Mouse (Mus musculus) heart, postnatal 36 days (tissue): ENCODE measurements around the gene Gm20388. TPM values are rescaled to one million over a fixed set of nuclear protein-coding genes. Genes with fewer than 3 reads are reported as not detected.

Experiments
- DNase-seq, 2 experiments: peaks; one replicate each; pipeline ENCODE4 v3.0.0; 2021 to 2022
- intact Hi-C: fragments of 180-260 bp; cut with DNase I; formaldehyde crosslinking; loops from one replicate; pipeline ENCODE4 v1.15.1; 2025
- total RNA-seq, 2 experiments: library from RNA; stranded (reverse); gene quantifications; 2 replicates each; pipeline ENCODE4 v1.2.3; 2021

The Gm20388 gene
- total RNA-seq, 2 experiments from 2014 or later: 3.5 to 4.9 TPM

- no peak for DNase-seq
- intact Hi-C loops: no loop called here
These were observed 3027.5 kb downstream of the Gm20388 start for GRCm38 (mm10) chr8:122938170-122938569.

GRCm38 (mm10) chr8:122938591-122938990, 3027.9 kb downstream of the Gm20388 start:
- intact Hi-C loops: no loop called here
- no peak for DNase-seq

GRCm38 (mm10) chr8:122942803-122943713, 3032.4 kb downstream of the Gm20388 start:
- intact Hi-C loops: no loop called here
- no peak for DNase-seq

- no peak for DNase-seq
These were observed 3035.1 kb downstream of the Gm20388 start for GRCm38 (mm10) chr8:122945775-122946174.

GRCm38 (mm10) chr8:122949701-122950100, 3039.1 kb downstream of the Gm20388 start:
- DNase-seq: no peak

More at GRCm38 (mm10) chr8:122945775-122946174, 3035.1 kb downstream of the Gm20388 start:
- intact Hi-C loops: no loop called here

GRCm38 (mm10) chr8:122951456-122951855, 3040.8 kb downstream of the Gm20388 start:
- intact Hi-C loops: no loop called here
- no peak for DNase-seq

More at GRCm38 (mm10) chr8:122949701-122950100, 3039.1 kb downstream of the Gm20388 start:
- intact Hi-C loops: no loop called here

GRCm38 (mm10) chr8:122953028-122953427, 3042.4 kb downstream of the Gm20388 start:
- no peak for DNase-seq
- intact Hi-C loops: no loop called here

GRCm38 (mm10) chr8:122954090-122954799, 3043.6 kb downstream of the Gm20388 start:
- intact Hi-C loops: no loop called here
- DNase-seq: no peak

GRCm38 (mm10) chr8:122955195-122955594, 3044.6 kb downstream of the Gm20388 start:
- intact Hi-C loops: no loop called here
- DNase-seq: no peak

- intact Hi-C loops: no loop called here
- DNase-seq: no peak
These were observed 3045.4 kb downstream of the Gm20388 start for GRCm38 (mm10) chr8:122955997-122956396.

GRCm38 (mm10) chr8:122960323-122960722, 3049.7 kb downstream of the Gm20388 start:
- intact Hi-C loops: no loop called here

GRCm38 (mm10) chr8:122960932-122961331, 3050.3 kb downstream of the Gm20388 start:
- DNase-seq: no peak
- intact Hi-C loops: no loop called here

More at GRCm38 (mm10) chr8:122960323-122960722, 3049.7 kb downstream of the Gm20388 start:
- DNase-seq: no peak

GRCm38 (mm10) chr8:122961458-122961857, 3050.8 kb downstream of the Gm20388 start:
- DNase-seq: no peak
- intact Hi-C loops: no loop called here

- intact Hi-C loops: no loop called here
- DNase-seq: no peak
These were observed 3051.4 kb downstream of the Gm20388 start for GRCm38 (mm10) chr8:122962046-122962445.

- DNase-seq: no peak
- intact Hi-C loops: no loop called here
These were observed 3056.0 kb downstream of the Gm20388 start for GRCm38 (mm10) chr8:122966638-122967037.

- no peak for DNase-seq
- intact Hi-C loops: no loop called here
These were observed 3057.5 kb downstream of the Gm20388 start for GRCm38 (mm10) chr8:122968145-122968544.

- no peak for DNase-seq
- intact Hi-C loops: no loop called here
These were observed 3059.5 kb downstream of the Gm20388 start for GRCm38 (mm10) chr8:122969964-122970620.

GRCm38 (mm10) chr8:122976046-122976445, 3065.4 kb downstream of the Gm20388 start:
- no peak for DNase-seq

GRCm38 (mm10) chr8:122979424-122979823, 3068.8 kb downstream of the Gm20388 start:
- DNase-seq: no peak
- intact Hi-C loops: no loop called here

More at GRCm38 (mm10) chr8:122976046-122976445, 3065.4 kb downstream of the Gm20388 start:
- intact Hi-C loops: loop anchor here (2.0 kb wide), 1 partner anchor 61 kb away; no protein-coding TSS in a partner anchor

GRCm38 (mm10) chr8:122979865-122980509, 3069.3 kb downstream of the Gm20388 start:
- DNase-seq: no peak
- intact Hi-C loops: no loop called here
